Mouse (Mus musculus) cerebellum, adult 2 months (tissue): ENCODE measurements around the gene Cadm2.

ENCODE experiments used
- CTCF ChIP-seq: fragments of 200-500 bp; IDR thresholded peaks from 2 replicates; pipeline ENCODE4 v1.5.1; 2011; ENCODE audit warnings: low read depth, mild to moderate bottlenecking, control low read depth, low read length, moderate library complexity, borderline replicate concordance; ENCODE audit not compliant: insufficient read depth
- POLR2A ChIP-seq: fragments of 200-500 bp; IDR thresholded peaks from 2 replicates; pipeline ENCODE4 v1.6.1; 2011; ENCODE audit warnings: low read length, control low read depth, borderline replicate concordance; ENCODE audit not compliant: insufficient read depth

GRCm38 (mm10) chr16:66922753-66923152 lies 698.0 kb downstream of the Cadm2 start:
- TF ChIP-seq CTCF (no peak), POLR2A (no peak)
